Mouse (Mus musculus) testis, adult 2 months (tissue): ENCODE measurements around the gene Spon1.

Source experiments
- CTCF ChIP-seq: fragments of 200-500 bp; IDR thresholded peaks from 2 replicates; pipeline ENCODE4 v1.5.1; 2012; ENCODE audit warnings: low read depth, mild to moderate bottlenecking, inconsistent platforms, low read length, moderate library complexity; ENCODE audit not compliant: control insufficient read depth, insufficient read depth, insufficient replicate concordance
- POLR2A ChIP-seq: fragments of 200-500 bp; IDR thresholded peaks from 2 replicates; pipeline ENCODE4 v1.6.1; 2012; ENCODE audit warnings: low read depth, mild to moderate bottlenecking, inconsistent platforms, low read length, moderate library complexity; ENCODE audit not compliant: control insufficient read depth

DNA sequence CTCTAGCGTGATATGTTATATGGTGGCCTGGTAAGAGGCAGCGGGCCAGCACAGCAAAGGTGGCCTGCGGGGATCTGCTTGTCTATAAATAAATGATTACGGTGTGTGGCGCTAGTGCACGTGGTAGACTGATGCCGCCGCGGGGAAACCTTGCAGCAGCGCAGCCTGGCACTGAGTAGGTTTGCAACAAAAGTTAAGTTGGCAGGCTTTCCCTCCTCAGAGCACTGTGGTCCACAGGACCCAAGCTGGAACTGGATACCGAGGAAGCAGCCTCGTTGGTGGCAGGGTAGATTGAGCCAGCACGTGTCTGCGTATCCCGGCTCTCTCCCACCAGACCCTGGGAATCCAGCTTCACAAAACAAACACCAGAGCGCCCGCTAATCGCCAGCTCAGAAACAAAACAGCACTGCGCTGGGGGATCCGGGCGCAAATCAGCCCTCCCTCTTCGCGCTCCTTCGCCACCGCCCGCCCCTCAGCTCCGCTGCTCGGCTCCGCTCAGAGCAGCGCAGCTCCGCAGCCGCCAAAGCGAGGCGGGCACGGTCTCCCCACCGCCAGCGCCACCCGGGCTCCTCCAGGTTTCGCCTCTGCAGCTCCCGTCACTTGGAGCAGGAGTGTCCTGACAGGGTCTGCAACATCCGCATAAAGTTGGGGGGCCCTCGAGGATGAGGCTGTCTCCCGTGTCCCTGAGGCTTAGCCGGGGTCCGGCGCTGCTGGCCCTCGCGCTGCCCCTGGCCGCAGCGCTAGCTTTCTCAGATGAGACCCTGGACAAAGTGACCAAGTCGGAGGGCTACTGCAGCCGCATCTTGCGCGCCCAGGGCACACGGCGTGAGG, at the start of gene Spon1:
- TF ChIP-seq CTCF (no peak), POLR2A (no peak; the same call in 1 of the 2 replicates)
